8 mouse cellular contexts compared by ENCODE assay signal in genomic region chr4:82344787-82345186, GRCm38 (mm10).
A peak's percentile ranks its signal among the peaks of the same experiment; 100 is the strongest.
DNase-seq lines count a peak whose midpoint lies in the region; ATAC-seq and TF ChIP-seq lines count a peak whose summit lies in the region.

No protein-coding gene starts in this region.

- WGBS in intestine, embryonic 14.5 days: 20% methylated on average over 4 of the region's 4 CpGs
- 34% methylated on average over 4 of the region's 4 CpGs for WGBS in intestine, postnatal 0 days
- 3% methylated on average over 4 of the region's 4 CpGs for WGBS in lung, embryonic 14.5 days

- H3K27ac ChIP-seq in intestine, embryonic 14.5 days (ENCODE audit: low read depth): peak overlapping the region; percentile 54; the same call in 1 of the 2 replicates
- no peak overlapping the region for H3K27ac ChIP-seq in intestine, postnatal 0 days (ENCODE audit: low read depth, low read length)
- H3K27ac ChIP-seq in lung, embryonic 14.5 days (ENCODE audit: low read depth): peak overlapping the region; percentile 76

- H3K36me3 ChIP-seq in intestine, embryonic 14.5 days (ENCODE audit: control insufficient read depth, insufficient read depth, low read length): peaks cover 27% of the 10 kb centered on the region
- H3K36me3 ChIP-seq in intestine, postnatal 0 days (ENCODE audit: control insufficient read depth, insufficient read depth): peaks cover 8% of the 10 kb centered on the region; the same call in 1 of the 2 replicates
- peaks cover 47% of the 10 kb centered on the region for H3K36me3 ChIP-seq in lung, embryonic 14.5 days (ENCODE audit: insufficient read depth)

- H3K4me3 ChIP-seq in intestine, embryonic 14.5 days (ENCODE audit: low read depth, low read length): no peak overlapping the region
- no peak overlapping the region for H3K4me3 ChIP-seq in intestine, postnatal 0 days (ENCODE audit: low read depth, low read length)
- H3K4me3 ChIP-seq in lung, embryonic 14.5 days (ENCODE audit: low read depth, low read length): no peak overlapping the region

- no peak for ATAC-seq in intestine, embryonic 14.5 days (replicated peaks; ENCODE audit: low FRiP score, low TSS enrichment, low read depth)
- ATAC-seq in intestine, postnatal 0 days: no peak
- peak; percentile 86 for ATAC-seq in lung, embryonic 14.5 days (ENCODE audit: insufficient read depth)

- peaks cover 10% of the 10 kb centered on the region for H3K4me1 ChIP-seq in intestine, embryonic 14.5 days (replicated peaks; ENCODE audit: control insufficient read depth, insufficient read depth, low read length)
- no peaks in the 10 kb centered on the region for H3K4me1 ChIP-seq in intestine, postnatal 0 days (replicated peaks; ENCODE audit: control insufficient read depth, insufficient read depth, low read length)
- H3K4me1 ChIP-seq in lung, embryonic 14.5 days (ENCODE audit: insufficient read depth): peaks cover 15% of the 10 kb centered on the region

- H3K9ac ChIP-seq in intestine, embryonic 14.5 days (ENCODE audit: low read length): no peak overlapping the region
- H3K9ac ChIP-seq in intestine, postnatal 0 days (ENCODE audit: low read depth, low read length): no peak overlapping the region
- H3K9ac ChIP-seq in lung, embryonic 14.5 days: no peak overlapping the region

- no peaks in the 10 kb centered on the region for H3K27me3 ChIP-seq in intestine, embryonic 14.5 days (replicated peaks; ENCODE audit: control insufficient read depth, insufficient read depth, low read length)
- no peaks in the 10 kb centered on the region for H3K27me3 ChIP-seq in intestine, postnatal 0 days (replicated peaks; ENCODE audit: control insufficient read depth, insufficient read depth, low read length)
- no peaks in the 10 kb centered on the region for H3K27me3 ChIP-seq in lung, embryonic 14.5 days (ENCODE audit: insufficient read depth, low read length)

- TF ChIP-seq CTCF in intestine, postnatal 0 days (IDR thresholded peaks at IDR 0.05; ENCODE audit: low read depth): no peak
- TF ChIP-seq CTCF in lung, embryonic 14.5 days (IDR thresholded peaks at IDR 0.05; ENCODE audit: low read depth): no peak

- DNase-seq in intestine, embryonic 14.5 days (ENCODE audit: low spot score): no peak
- DNase-seq in brain, adult 2 months (ENCODE audit: low read depth, low spot score): peak; percentile 51
- peak; percentile 32 for DNase-seq in gastrocnemius, postnatal 25 days
- DNase-seq in hindlimb bud, embryonic 11.5 days (ENCODE audit: extremely low spot score, low read depth, low spot score): peak; percentile 16
- DNase-seq in lung, embryonic 14.5 days: peak; percentile 96
- peak; percentile 41 for DNase-seq in retina, postnatal 7 days (ENCODE audit: low read depth, low spot score)
- DNase-seq in yolk sac, embryonic 10.5 days (ENCODE audit: low spot score): no peak

- no peak overlapping the region for H3K4me2 ChIP-seq in intestine, embryonic 14.5 days (ENCODE audit: low read length)
- no peak overlapping the region for H3K4me2 ChIP-seq in intestine, postnatal 0 days (replicated peaks; ENCODE audit: low read depth)
- H3K4me2 ChIP-seq in lung, embryonic 14.5 days: no peak overlapping the region

- no peaks in the 10 kb centered on the region for H3K9me3 ChIP-seq in intestine, embryonic 14.5 days (ENCODE audit: control insufficient read depth, low read length)
- no peaks in the 10 kb centered on the region for H3K9me3 ChIP-seq in intestine, postnatal 0 days (ENCODE audit: control insufficient read depth)
- no peaks in the 10 kb centered on the region for H3K9me3 ChIP-seq in lung, embryonic 14.5 days (ENCODE audit: low read depth, low read length)

Comparison
In these comparisons a context has a peak if more than half of its experiments do, and no peak if none do; other contexts are left out.
1. DNase-seq: peak in brain, adult 2 months (single experiment), gastrocnemius, postnatal 25 days (single experiment), hindlimb bud, embryonic 11.5 days (single experiment), lung, embryonic 14.5 days (single experiment) and retina, postnatal 7 days (single experiment); none in intestine, embryonic 14.5 days (single experiment) and yolk sac, embryonic 10.5 days (single experiment).